Mouse (Mus musculus): ENCODE results near the gene Relt. TPM values are rescaled to one million over a fixed set of nuclear protein-coding genes. Genes with fewer than 3 reads are reported as not detected.

The Relt gene
- total RNA-seq, 2 experiments from 2014 or later: 11.5 to 13.7 TPM

GRCm38 (mm10) chr7:100805391-100805790 lies 57.9 kb downstream of the Relt start:
- no peak for DNase-seq (ENCODE audit: low spot score in 2 of 2)

- DNase-seq (ENCODE audit: low spot score in 2 of 2): no peak
Measured at GRCm38 (mm10) chr7:100798810-100799209, 64.4 kb downstream of the Relt start.

Small RNAs within 50 kb of the gene (microRNA-seq; reads per million reads assigned to microRNA genes)
- gene Mir3102: 623 to 1,067 reads per million in 2 experiments

Other genes starting within 250 kb of the Relt start
- gene Plekhb1, start 201.0 kb downstream of the Relt start, total RNA-seq (2021): 100 to 1,000 TPM; 285 to 292 TPM
- 100 to 1,000 TPM; 217 to 233 TPM for gene Fam168a, start 156.8 kb downstream of the Relt start, total RNA-seq (2021)
- 100 to 1,000 TPM; 171 to 178 TPM for gene Arhgef17, start 68.7 kb upstream of the Relt start, total RNA-seq (2021)
- 1 to 10 TPM; 2.9 to 3.9 TPM for gene P2ry6, start 111.2 kb upstream of the Relt start, total RNA-seq (2021)
- 1 to 10 TPM in 1 of 2 experiments, under 1 TPM in 1; 0.62 to 1.3 TPM for gene P2ry2, start 149.4 kb upstream of the Relt start, total RNA-seq (2021)
- gene Fchsd2, start 229.4 kb upstream of the Relt start, total RNA-seq (2021): 10 to 100 TPM; 32.7 to 33.8 TPM